Mouse (Mus musculus) macrophage (primary cell): Measurements from ENCODE around the gene Zdhhc12. TPM values are rescaled to one million over a fixed set of nuclear protein-coding genes. Genes with fewer than 3 reads are reported as not detected.
"Not testable (repeated sequence)": the region's sequence is repeated elsewhere in the genome, so short reads cannot be mapped to it uniquely, and the experiment has no call there.

ENCODE experiments used
- H3K27ac ChIP-seq: fragments of 350-480 bp; formaldehyde crosslinking; 2 replicates; pipeline ENCODE4 v1.9.0; 2021
- H3K36me3 ChIP-seq: fragments of 350-480 bp; formaldehyde crosslinking; 2 replicates; pipeline ENCODE4 v1.9.0; 2021; ENCODE audit errors: inconsistent target
- H3K4me3 ChIP-seq: fragments of 350-480 bp; formaldehyde crosslinking; 2 replicates; pipeline ENCODE4 v1.9.0; 2021; ENCODE audit errors: inconsistent target
- H3K79me2 ChIP-seq: fragments of 350-480 bp; formaldehyde crosslinking; 2 replicates; pipeline ENCODE4 v1.9.0; 2021; ENCODE audit errors: inconsistent target
- WGBS: methylation state at CpG from one replicate; pipeline ENCODE4 v1.1.7; 2026; ENCODE audit warnings: inconsistent platforms; ENCODE audit not compliant: missing documents; 5-methylcytosine and 5-hydroxymethylcytosine counted together
- polyA plus RNA-seq: library from polyadenylated mRNA; stranded (reverse); fragments of 250-400 nt; gene quantifications from 3 replicates; pipeline ENCODE4 v1.2.4, GENCODE M21; 2018; ENCODE audit warnings: inconsistent platforms

Gene Zdhhc12
- polyA plus RNA-seq, 1 experiment from 2014 or later = 10.5 TPM

GRCm38 (mm10) chr2:30064298-30064697 is 29.1 kb downstream of the Zdhhc12 start:
- Histone ChIP-seq H3K36me3 (no peaks in the 10 kb centered on the region), H3K4me3 (no peak overlapping the region), H3K79me2 (peaks cover 41% of the 10 kb centered on the region), H3K27ac (peak overlapping the region; percentile 83)
- WGBS = 16% methylated on average over 3 of the region's 3 CpGs

GRCm38 (mm10) chr2:30063791-30064190 is 29.7 kb downstream of the Zdhhc12 start:
- peaks cover 36% of the 10 kb centered on the region for H3K79me2 ChIP-seq
- peak overlapping the region; percentile 83 for H3K27ac ChIP-seq
- WGBS = 20% methylated on average over 3 of the region's 3 CpGs
- H3K36me3 ChIP-seq = no peaks in the 10 kb centered on the region
- peak overlapping the region; percentile 62; the same call in 1 of the 2 replicates for H3K4me3 ChIP-seq

GRCm38 (mm10) chr2:30063235-30063634 is 30.2 kb downstream of the Zdhhc12 start:
- WGBS = 15% methylated on average over 8 of the region's 8 CpGs
- H3K27ac ChIP-seq = peak overlapping the region; percentile 83
- H3K79me2 ChIP-seq = peaks cover 30% of the 10 kb centered on the region
- H3K36me3 ChIP-seq = no peaks in the 10 kb centered on the region
- peak overlapping the region; percentile 62 for H3K4me3 ChIP-seq

GRCm38 (mm10) chr2:30062249-30063093 is 31.0 kb downstream of the Zdhhc12 start:
- H3K79me2 ChIP-seq = peaks cover 22% of the 10 kb centered on the region
- no peaks in the 10 kb centered on the region for H3K36me3 ChIP-seq
- WGBS = 1% methylated on average over 32 of the region's 40 CpGs

GRCm38 (mm10) chr2:30061215-30062166 is 32.0 kb downstream of the Zdhhc12 start:
- no peaks in the 10 kb centered on the region for H3K36me3 ChIP-seq
- peak overlapping the region; percentile 83 for H3K27ac ChIP-seq
- H3K4me3 ChIP-seq = peak overlapping the region; percentile 62
- H3K79me2 ChIP-seq = peaks cover 19% of the 10 kb centered on the region; the same call in 1 of the 2 replicates
- WGBS = 14% methylated on average over 36 of the region's 37 CpGs

More at GRCm38 (mm10) chr2:30062249-30063093, 31.0 kb downstream of the Zdhhc12 start:
- peak overlapping the region; percentile 62 for H3K4me3 ChIP-seq
- H3K27ac ChIP-seq = peak overlapping the region; percentile 83

GRCm38 (mm10) chr2:30058418-30058817 is 35.0 kb downstream of the Zdhhc12 start:
- Histone ChIP-seq H3K36me3 (no peaks in the 10 kb centered on the region), H3K79me2 (peaks cover 3% of the 10 kb centered on the region; the same call in 1 of the 2 replicates), H3K4me3 (no peak overlapping the region), H3K27ac (no peak overlapping the region)
- 92% methylated on average over 5 of the region's 5 CpGs for WGBS

GRCm38 (mm10) chr2:30057223-30057904 is 36.1 kb downstream of the Zdhhc12 start, which contains the start of gene Set:
Gene Set (plus strand): TSS chr2:30057378.
- H3K36me3 ChIP-seq = no peaks in the 10 kb centered on the region
- H3K27ac ChIP-seq = no peak within 1 kb of the TSS
- no peak within 1 kb of the TSS for H3K4me3 ChIP-seq
- no peaks in the 10 kb centered on the region for H3K79me2 ChIP-seq
- 59% methylated on average over 10 of the region's 12 CpGs for WGBS

- H3K4me3 ChIP-seq = no peak overlapping the region
- 92% methylated on average over 3 of the region's 3 CpGs for WGBS
- no peaks in the 10 kb centered on the region for H3K36me3 ChIP-seq
Observed at GRCm38 (mm10) chr2:30056736-30057135, 36.7 kb downstream of the Zdhhc12 start.

GRCm38 (mm10) chr2:30055310-30055709 is 38.1 kb downstream of the Zdhhc12 start:
- not testable (repeated sequence) for H3K4me3 ChIP-seq, H3K27ac ChIP-seq, H3K36me3 ChIP-seq, H3K79me2 ChIP-seq
- WGBS = 88% methylated on average over 3 of the region's 3 CpGs

More at GRCm38 (mm10) chr2:30056736-30057135, 36.7 kb downstream of the Zdhhc12 start:
- Histone ChIP-seq H3K79me2 (no peaks in the 10 kb centered on the region), H3K27ac (no peak overlapping the region)

- H3K36me3 ChIP-seq = no peaks in the 10 kb centered on the region
- no peak overlapping the region for H3K27ac ChIP-seq
- WGBS = 60% methylated on average over 6 of the region's 6 CpGs
- no peak overlapping the region for H3K4me3 ChIP-seq
- H3K79me2 ChIP-seq = no peaks in the 10 kb centered on the region
Observed at GRCm38 (mm10) chr2:30051992-30052761, 41.3 kb downstream of the Zdhhc12 start.

GRCm38 (mm10) chr2:30049831-30050230 is 43.6 kb downstream of the Zdhhc12 start:
- no peak overlapping the region for H3K27ac ChIP-seq
- no peaks in the 10 kb centered on the region for H3K36me3 ChIP-seq
- 14% methylated on average over 3 of the region's 3 CpGs for WGBS
- no peak overlapping the region for H3K4me3 ChIP-seq
- no peaks in the 10 kb centered on the region for H3K79me2 ChIP-seq

GRCm38 (mm10) chr2:30048699-30049388 is 44.6 kb downstream of the Zdhhc12 start, which contains the start of gene Wdr34:
Gene Wdr34 (minus strand): TSS chr2:30048881.
- 1% methylated on average over 54 of the region's 54 CpGs for WGBS
- Histone ChIP-seq H3K36me3 (no peaks in the 10 kb centered on the region), H3K4me3 (peak within 1 kb of the TSS; percentile 42), H3K27ac (peak within 1 kb of the TSS; percentile 98), H3K79me2 (no peaks in the 10 kb centered on the region)

GRCm38 (mm10) chr2:30048101-30048501 is 45.3 kb downstream of the Zdhhc12 start:
- Histone ChIP-seq H3K4me3 (peak overlapping the region; percentile 42), H3K79me2 (no peaks in the 10 kb centered on the region), H3K36me3 (no peaks in the 10 kb centered on the region), H3K27ac (no peak overlapping the region)
- 26% methylated on average over 11 of the region's 11 CpGs for WGBS
